In genomic region chr9:118705381-118706074, GRCm38 (mm10) we compare ENCODE assay signal across 9 mouse cellular contexts.
DNase-seq lines count a peak whose midpoint lies in the region; ATAC-seq lines count a peak whose summit lies in the region.
"Had no signal": no experiment of that assay in that cellular context is flagged by ENCODE, and none has a peak within 500 bp of the region (broad histone marks: within the 10 kb centered on the region; RNA-seq: fewer than 3 reads in every experiment).

No protein-coding gene starts in this region.

- H3K27ac ChIP-seq in embryonic facial prominence, embryonic 14.5 days (replicated peaks; ENCODE audit: low read depth, low read length): no peak overlapping the region
- no peak overlapping the region for H3K27ac ChIP-seq in liver, embryonic 12.5 days
- H3K27ac ChIP-seq: limb, embryonic 15.5 days had no signal

- no peak overlapping the region for H3K9ac ChIP-seq in embryonic facial prominence, embryonic 14.5 days (ENCODE audit: low read depth, low read length)
- no peak overlapping the region for H3K9ac ChIP-seq in liver, embryonic 12.5 days
- H3K9ac ChIP-seq: limb, embryonic 15.5 days had no signal

- peak; percentile 27 to 46 for DNase-seq in spleen, adult 18-20 months
- DNase-seq in spleen, adult 12 weeks (ENCODE audit: low spot score): no peak
- peak; percentile 72 for DNase-seq in embryonic facial prominence, embryonic 14.5 days (ENCODE audit: low spot score)
- peak; percentile 55 to 69 for DNase-seq in thymus, postnatal 36 days
- DNase-seq in cerebellum, postnatal 14 days: no peak
- no peak for DNase-seq in cerebellum, adult 11-12 months
- no peak for DNase-seq in layer of hippocampus, adult 18-20 months (ENCODE audit: low spot score in 2 of 2)

- H3K4me2 ChIP-seq in embryonic facial prominence, embryonic 14.5 days (ENCODE audit: low read depth, low read length): no peak overlapping the region
- H3K4me2 ChIP-seq in liver, embryonic 12.5 days: no peak overlapping the region
- H3K4me2 ChIP-seq: limb, embryonic 15.5 days had no signal

- no peak for ATAC-seq in embryonic facial prominence, embryonic 14.5 days (ENCODE audit: low read depth)
- peak; percentile 40; the same call in 1 of the 2 replicates for ATAC-seq in liver, embryonic 12.5 days

- 64% methylated on average over 14 of the region's 14 CpGs for WGBS in embryonic facial prominence, embryonic 14.5 days
- 41% methylated on average over 14 of the region's 14 CpGs for WGBS in liver, embryonic 12.5 days (ENCODE audit: insufficient replicate concordance)

- H3K9me3 ChIP-seq in embryonic facial prominence, embryonic 14.5 days (ENCODE audit: control insufficient read depth, low read length): peaks cover 3% of the 10 kb centered on the region; the same call in 1 of the 2 replicates
- no peaks in the 10 kb centered on the region for H3K9me3 ChIP-seq in liver, embryonic 12.5 days (replicated peaks)
- H3K9me3 ChIP-seq: limb, embryonic 15.5 days had no signal

- H3K36me3 ChIP-seq in embryonic facial prominence, embryonic 14.5 days (ENCODE audit: control insufficient read depth, insufficient read depth, low read length): peaks cover 5% of the 10 kb centered on the region; the same call in 1 of the 2 replicates
- H3K36me3 ChIP-seq in liver, embryonic 12.5 days: no peaks in the 10 kb centered on the region

- no peaks in the 10 kb centered on the region for H3K27me3 ChIP-seq in embryonic facial prominence, embryonic 14.5 days (replicated peaks; ENCODE audit: control insufficient read depth, insufficient read depth, low read length)
- no peaks in the 10 kb centered on the region for H3K27me3 ChIP-seq in liver, embryonic 12.5 days (replicated peaks)
- H3K27me3 ChIP-seq: limb, embryonic 15.5 days had no signal

- no peak overlapping the region for H3K4me3 ChIP-seq in embryonic facial prominence, embryonic 14.5 days (ENCODE audit: low read depth, low read length)
- H3K4me3 ChIP-seq in liver, embryonic 12.5 days: no peak overlapping the region
- H3K4me3 ChIP-seq: limb, embryonic 15.5 days had no signal

- peaks cover 25% of the 10 kb centered on the region for H3K4me1 ChIP-seq in embryonic facial prominence, embryonic 14.5 days (ENCODE audit: control insufficient read depth, insufficient read depth, low read length)
- H3K4me1 ChIP-seq in liver, embryonic 12.5 days: peaks cover 15% of the 10 kb centered on the region; the same call in 1 of the 2 replicates

Comparison
In these comparisons a context has a peak if more than half of its experiments do, and no peak if none do; other contexts are left out.
1. DNase-seq: peak in spleen, adult 18-20 months (2 of 2), embryonic facial prominence, embryonic 14.5 days (single experiment) and thymus, postnatal 36 days (2 of 2); none in spleen, adult 12 weeks (single experiment), cerebellum, postnatal 14 days (0 of 2), cerebellum, adult 11-12 months (single experiment) and layer of hippocampus, adult 18-20 months (0 of 2).